Mouse (Mus musculus): ENCODE measurements around the gene Itpr1. TPM values are rescaled to one million over a fixed set of nuclear protein-coding genes. Genes with fewer than 3 reads are reported as not detected.

Itpr1 gene
- total and polyA plus RNA-seq, 3 experiments: 9.3 to 25.7 (median 19.0) TPM

GRCm38 (mm10) chr6:108457516-108458181 lies 244.8 kb downstream of the Itpr1 start:
- DNase-seq (ENCODE audit: low spot score) (no peak), ATAC-seq (ENCODE audit: extremely low read depth, insufficient number of reproducible peaks, low FRiP score, poor library complexity, severe bottlenecking) (no peak)
- TF ChIP-seq GATA2 (IDR thresholded peaks at IDR 0.05; ENCODE audit: borderline replicate concordance, low read depth, low read length): no peak
- no peak for TF ChIP-seq CTCF (IDR thresholded peaks at IDR 0.05; ENCODE audit: low read depth, low read length)
- TF ChIP-seq TAL1 (conservative IDR thresholded peaks at IDR 0.05; ENCODE audit: low read depth, low read length): no peak
- no peak for TF ChIP-seq POLR2AphosphoS5 (IDR thresholded peaks at IDR 0.05; ENCODE audit: insufficient replicate concordance, low read depth, low read length)
- H3K27me3 ChIP-seq (ENCODE audit: insufficient read depth, low read length): no peaks in the 10 kb centered on the region
- H3K4me3 ChIP-seq (ENCODE audit: low read depth, low read length): no peak overlapping the region
- no peaks in the 10 kb centered on the region for H3K4me1 ChIP-seq (ENCODE audit: insufficient read depth, low read depth, low read length)
- H3K9me3 ChIP-seq (replicated peaks): no peaks in the 10 kb centered on the region
- H3K36me3 ChIP-seq (replicated peaks): peaks cover 28% of the 10 kb centered on the region

GRCm38 (mm10) chr6:108458182-108458571 lies 245.3 kb downstream of the Itpr1 start:
- no peaks in the 10 kb centered on the region for H3K9me3 ChIP-seq (replicated peaks)
- H3K4me1 ChIP-seq (ENCODE audit: insufficient read depth, low read depth, low read length): no peaks in the 10 kb centered on the region
- no peaks in the 10 kb centered on the region for H3K27me3 ChIP-seq (ENCODE audit: insufficient read depth, low read length)
- no peak overlapping the region for H3K4me3 ChIP-seq (ENCODE audit: low read depth, low read length)
- ATAC-seq (ENCODE audit: extremely low read depth, insufficient number of reproducible peaks, low FRiP score, poor library complexity, severe bottlenecking) (no peak), DNase-seq (ENCODE audit: low spot score) (no peak)
- TF ChIP-seq POLR2AphosphoS5 (IDR thresholded peaks at IDR 0.05; ENCODE audit: insufficient replicate concordance, low read depth, low read length): no peak
- TF ChIP-seq TAL1 (conservative IDR thresholded peaks at IDR 0.05; ENCODE audit: low read depth, low read length): no peak
- no peak for TF ChIP-seq CTCF (IDR thresholded peaks at IDR 0.05; ENCODE audit: low read depth, low read length)
- TF ChIP-seq GATA1 (IDR thresholded peaks at IDR 0.05; ENCODE audit: borderline replicate concordance, low read length): no peak
- no peak for TF ChIP-seq GATA2 (IDR thresholded peaks at IDR 0.05; ENCODE audit: borderline replicate concordance, low read depth, low read length)
- H3K36me3 ChIP-seq (replicated peaks): peaks cover 28% of the 10 kb centered on the region

GRCm38 (mm10) chr6:108458826-108459225 lies 245.9 kb downstream of the Itpr1 start:
- TF ChIP-seq POLR2AphosphoS5 (IDR thresholded peaks at IDR 0.05; ENCODE audit: insufficient replicate concordance, low read depth, low read length) (no peak), GATA1 (IDR thresholded peaks at IDR 0.05; ENCODE audit: borderline replicate concordance, low read length) (no peak), GATA2 (IDR thresholded peaks at IDR 0.05; ENCODE audit: borderline replicate concordance, low read depth, low read length) (no peak), TAL1 (conservative IDR thresholded peaks at IDR 0.05; ENCODE audit: low read depth, low read length) (no peak), CTCF (IDR thresholded peaks at IDR 0.05; ENCODE audit: low read depth, low read length) (no peak)
- DNase-seq (ENCODE audit: low spot score): no peak
- no peak overlapping the region for H3K4me3 ChIP-seq (ENCODE audit: low read depth, low read length)
- H3K36me3 ChIP-seq (replicated peaks): peaks cover 24% of the 10 kb centered on the region
- H3K4me1 ChIP-seq (ENCODE audit: insufficient read depth, low read depth, low read length): no peaks in the 10 kb centered on the region
- no peak for ATAC-seq (ENCODE audit: extremely low read depth, insufficient number of reproducible peaks, low FRiP score, poor library complexity, severe bottlenecking)
- H3K27me3 ChIP-seq (ENCODE audit: insufficient read depth, low read length): no peaks in the 10 kb centered on the region
- no peaks in the 10 kb centered on the region for H3K9me3 ChIP-seq (replicated peaks)

GRCm38 (mm10) chr6:108464308-108464979 lies 251.5 kb downstream of the Itpr1 start:
- Histone ChIP-seq H3K27me3 (ENCODE audit: insufficient read depth, low read length) (no peaks in the 10 kb centered on the region), H3K4me3 (ENCODE audit: low read depth, low read length) (no peak overlapping the region), H3K4me1 (ENCODE audit: insufficient read depth, low read depth, low read length) (no peaks in the 10 kb centered on the region), H3K9me3 (replicated peaks) (no peaks in the 10 kb centered on the region), H3K36me3 (replicated peaks) (peaks cover 17% of the 10 kb centered on the region)
- no peak for TF ChIP-seq POLR2AphosphoS5 (IDR thresholded peaks at IDR 0.05; ENCODE audit: insufficient replicate concordance, low read depth, low read length)
- no peak for TF ChIP-seq GATA2 (IDR thresholded peaks at IDR 0.05; ENCODE audit: borderline replicate concordance, low read depth, low read length)
- no peak for TF ChIP-seq GATA1 (IDR thresholded peaks at IDR 0.05; ENCODE audit: borderline replicate concordance, low read length)
- TF ChIP-seq TAL1 (conservative IDR thresholded peaks at IDR 0.05; ENCODE audit: low read depth, low read length): no peak
- no peak for TF ChIP-seq CTCF (IDR thresholded peaks at IDR 0.05; ENCODE audit: low read depth, low read length)
- no peak for DNase-seq (ENCODE audit: low spot score)
- ATAC-seq (ENCODE audit: extremely low read depth, insufficient number of reproducible peaks, low FRiP score, poor library complexity, severe bottlenecking): no peak

GRCm38 (mm10) chr6:108465159-108465558 lies 252.3 kb downstream of the Itpr1 start:
- Histone ChIP-seq H3K9me3 (replicated peaks) (no peaks in the 10 kb centered on the region), H3K4me1 (ENCODE audit: insufficient read depth, low read depth, low read length) (no peaks in the 10 kb centered on the region), H3K36me3 (replicated peaks) (peaks cover 12% of the 10 kb centered on the region), H3K27me3 (ENCODE audit: insufficient read depth, low read length) (no peaks in the 10 kb centered on the region), H3K4me3 (ENCODE audit: low read depth, low read length) (no peak overlapping the region)
- ATAC-seq (ENCODE audit: extremely low read depth, insufficient number of reproducible peaks, low FRiP score, poor library complexity, severe bottlenecking): no peak
- DNase-seq (ENCODE audit: low spot score): no peak
- TF ChIP-seq GATA1 (IDR thresholded peaks at IDR 0.05; ENCODE audit: borderline replicate concordance, low read length) (no peak), GATA2 (IDR thresholded peaks at IDR 0.05; ENCODE audit: borderline replicate concordance, low read depth, low read length) (no peak), POLR2AphosphoS5 (IDR thresholded peaks at IDR 0.05; ENCODE audit: insufficient replicate concordance, low read depth, low read length) (no peak), CTCF (IDR thresholded peaks at IDR 0.05; ENCODE audit: low read depth, low read length) (no peak), TAL1 (conservative IDR thresholded peaks at IDR 0.05; ENCODE audit: low read depth, low read length) (no peak)

- H3K36me3 ChIP-seq (replicated peaks): peaks cover 15% of the 10 kb centered on the region
- no peak for ATAC-seq (ENCODE audit: extremely low read depth, insufficient number of reproducible peaks, low FRiP score, poor library complexity, severe bottlenecking)
- DNase-seq (ENCODE audit: low spot score): no peak
- no peaks in the 10 kb centered on the region for H3K27me3 ChIP-seq (ENCODE audit: insufficient read depth, low read length)
- H3K4me3 ChIP-seq (ENCODE audit: low read depth, low read length): no peak overlapping the region
- TF ChIP-seq GATA1 (IDR thresholded peaks at IDR 0.05; ENCODE audit: borderline replicate concordance, low read length) (no peak), GATA2 (IDR thresholded peaks at IDR 0.05; ENCODE audit: borderline replicate concordance, low read depth, low read length) (no peak), POLR2AphosphoS5 (IDR thresholded peaks at IDR 0.05; ENCODE audit: insufficient replicate concordance, low read depth, low read length) (no peak), CTCF (IDR thresholded peaks at IDR 0.05; ENCODE audit: low read depth, low read length) (no peak), TAL1 (conservative IDR thresholded peaks at IDR 0.05; ENCODE audit: low read depth, low read length) (no peak)
- H3K9me3 ChIP-seq (replicated peaks): no peaks in the 10 kb centered on the region
- no peaks in the 10 kb centered on the region for H3K4me1 ChIP-seq (ENCODE audit: insufficient read depth, low read depth, low read length)
Observed at GRCm38 (mm10) chr6:108466061-108466531, 253.2 kb downstream of the Itpr1 start.
